In the genomic region with DNA sequence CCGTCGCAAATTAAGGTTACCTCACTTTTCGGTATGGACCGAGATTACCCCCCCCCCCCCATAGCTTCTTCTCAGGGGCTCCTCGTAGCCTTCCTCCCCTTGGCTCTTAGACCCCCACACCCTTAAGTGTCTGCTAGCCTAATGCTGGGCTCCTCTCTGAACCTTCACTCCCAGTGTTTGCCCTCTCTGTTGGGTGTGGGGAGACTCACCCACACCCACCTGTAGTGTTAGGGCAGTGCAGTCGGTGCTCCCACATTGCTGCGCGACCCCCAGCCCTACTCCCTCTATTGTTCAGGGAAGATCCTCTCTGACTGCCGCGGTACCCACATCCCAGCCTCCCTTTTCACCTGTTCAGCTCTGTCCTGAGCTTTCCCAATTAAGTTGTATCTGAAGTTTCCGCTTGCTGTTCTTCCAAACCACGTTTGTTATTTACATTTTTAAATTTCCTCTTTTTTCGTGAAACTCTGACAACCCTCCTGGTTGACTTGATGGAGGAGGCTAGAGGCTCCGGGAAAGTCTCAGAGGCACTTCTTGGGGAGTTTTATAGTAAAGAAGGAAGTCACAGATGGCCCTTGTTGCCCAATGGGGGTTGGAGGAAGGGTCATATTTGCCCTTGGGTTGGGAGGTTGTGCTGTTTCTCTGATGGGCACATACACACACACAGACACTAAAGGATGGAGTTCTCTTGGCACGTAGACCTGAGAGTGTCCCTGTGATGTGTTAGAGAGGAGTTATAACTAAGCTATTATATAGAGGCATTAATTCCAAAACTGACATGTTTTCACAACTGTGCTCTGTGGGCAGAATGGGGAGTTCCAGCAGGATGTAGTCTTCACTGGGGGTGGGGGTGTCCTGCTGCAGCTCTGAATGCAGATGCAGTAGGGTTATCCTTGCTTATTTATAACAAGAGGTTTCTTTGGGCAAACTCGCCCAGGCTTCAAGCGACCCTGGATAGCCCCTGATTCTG, we compare ENCODE assay signal across 8 mouse cellular contexts. TPM values are rescaled to one million over a fixed set of nuclear protein-coding genes. Genes with fewer than 3 reads are reported as not detected.
DNase-seq lines count a peak whose midpoint lies in the region; ATAC-seq lines count a peak whose summit lies in the region.

No protein-coding gene starts in this region.

- no peaks in the 10 kb centered on the region for H3K36me3 ChIP-seq in kidney, embryonic 14.5 days (ENCODE audit: control insufficient read depth, insufficient read depth, low read length)
- no peaks in the 10 kb centered on the region for H3K36me3 ChIP-seq in hindbrain, embryonic 10.5 days
- H3K36me3 ChIP-seq in megakaryocyte, embryonic 14.5 days (replicated peaks; ENCODE audit: low read length) = no peaks in the 10 kb centered on the region

- ATAC-seq in kidney, embryonic 14.5 days (ENCODE audit: low FRiP score, low TSS enrichment) = peak; percentile 29; the same call in 1 of the 2 replicates
- ATAC-seq in frontal cortex, adult (ENCODE audit: low TSS enrichment) = no peak

- H3K9me3 ChIP-seq in kidney, embryonic 14.5 days (ENCODE audit: control insufficient read depth, low read length) = no peaks in the 10 kb centered on the region
- no peaks in the 10 kb centered on the region for H3K9me3 ChIP-seq in hindbrain, embryonic 10.5 days
- H3K9me3 ChIP-seq in megakaryocyte, embryonic 14.5 days = no peaks in the 10 kb centered on the region

- H3K27ac ChIP-seq in kidney, embryonic 14.5 days (ENCODE audit: low read depth, low read length) = no peak overlapping the region; the same call in 1 of the 2 replicates
- peak overlapping the region; percentile 93 for H3K27ac ChIP-seq in hindbrain, embryonic 10.5 days

- peak overlapping the region; percentile 86 for H3K4me3 ChIP-seq in kidney, embryonic 14.5 days (ENCODE audit: low read length)
- H3K4me3 ChIP-seq in hindbrain, embryonic 10.5 days = peak overlapping the region; percentile 84
- peak overlapping the region; percentile 96 for H3K4me3 ChIP-seq in megakaryocyte, embryonic 14.5 days (replicated peaks)

- H3K27me3 ChIP-seq in kidney, embryonic 14.5 days (ENCODE audit: control insufficient read depth, insufficient read depth, low read length) = no peaks in the 10 kb centered on the region
- H3K27me3 ChIP-seq in hindbrain, embryonic 10.5 days (ENCODE audit: insufficient read depth, poor library complexity, severe bottlenecking) = no peaks in the 10 kb centered on the region
- peaks cover 2% of the 10 kb centered on the region for H3K27me3 ChIP-seq in megakaryocyte, embryonic 14.5 days (replicated peaks)

- 16% methylated on average over 17 of the region's 17 CpGs for WGBS in kidney, embryonic 14.5 days
- 20% methylated on average over 17 of the region's 17 CpGs for WGBS in hindbrain, embryonic 10.5 days

- peak overlapping the region; percentile 75 for H3K4me2 ChIP-seq in kidney, embryonic 14.5 days (replicated peaks; ENCODE audit: low read depth, low read length)

- intact Hi-C loops in left cerebral cortex, postnatal 36 days (cut with DNase I) = loop anchor here (5.0 kb wide), 1 partner anchor 36 kb away; no protein-coding TSS in a partner anchor

- H3K9ac ChIP-seq in kidney, embryonic 14.5 days (ENCODE audit: low read depth, low read length) = peak overlapping the region; percentile 91

- DNase-seq in kidney, postnatal 36 days = no peak
- DNase-seq in MEL-GATA-1-ER (ENCODE audit: extremely low read depth, low read depth) = peak; percentile 18
- DNase-seq in hindbrain, embryonic 10.5 days (ENCODE audit: low spot score) = no peak
- no peak for DNase-seq in left cerebral cortex, adult 11 months (ENCODE audit: low spot score)
- DNase-seq in left cerebral cortex, postnatal 36 days (ENCODE audit: low spot score in 2 of 2) = no peak

- peaks cover 17% of the 10 kb centered on the region for H3K4me1 ChIP-seq in kidney, embryonic 14.5 days (ENCODE audit: control insufficient read depth, insufficient read depth, low read length)
- H3K4me1 ChIP-seq in hindbrain, embryonic 10.5 days (replicated peaks) = peaks cover 31% of the 10 kb centered on the region
- H3K4me1 ChIP-seq in megakaryocyte, embryonic 14.5 days = peaks cover 49% of the 10 kb centered on the region

RNA-seq across cellular contexts. Expression of a gene that starts 1.1 kb away (rescaled TPM):
- 26.8 and 29.5 TPM in 2 replicates for polyA plus RNA-seq in kidney, embryonic 14.5 days (2014; fragmentation: Nextera tagmentation; extraction: Ambion mirVana)
- 22.4 and 26.3 TPM in 2 replicates for polyA plus RNA-seq in hindbrain, embryonic 10.5 days (2016; fragmentation: Nextera tagmentation; extraction: Ambion mirVana)
- polyA plus RNA-seq in megakaryocyte, embryonic 14.5 days (2012; ENCODE audit: insufficient read depth, low replicate concordance) = 21.4 and 29.3 TPM in 2 replicates
- 10 to 100 TPM; 23.4 to 24.2 TPM for total RNA-seq in left cerebral cortex, postnatal 36 days (2021)

RNA-seq across cellular contexts. Expression of a gene that starts 52.5 kb away (rescaled TPM):
- polyA plus RNA-seq in kidney, embryonic 14.5 days (2014; fragmentation: Nextera tagmentation; extraction: Ambion mirVana) = 2.7 TPM in 2 replicates
- 0.29 and 0.39 TPM in 2 replicates for polyA plus RNA-seq in hindbrain, embryonic 10.5 days (2016; fragmentation: Nextera tagmentation; extraction: Ambion mirVana)
- 4.1 TPM in 1 of 2 replicates, not detected in the other for polyA plus RNA-seq in megakaryocyte, embryonic 14.5 days (2012; ENCODE audit: insufficient read depth, low replicate concordance)
- 1 to 10 TPM; 3.0 to 4.5 TPM for total RNA-seq in left cerebral cortex, postnatal 36 days (2021)

RNA-seq across cellular contexts. Expression of a gene that starts 59.8 kb away (rescaled TPM):
- polyA plus RNA-seq in kidney, embryonic 14.5 days (2014; fragmentation: Nextera tagmentation; extraction: Ambion mirVana) = 0.12 and 0.26 TPM in 2 replicates
- polyA plus RNA-seq in hindbrain, embryonic 10.5 days (2016; fragmentation: Nextera tagmentation; extraction: Ambion mirVana) = not detected in 2 replicates
- 0.04 TPM in 1 of 2 replicates, not detected in the other for polyA plus RNA-seq in megakaryocyte, embryonic 14.5 days (2012; ENCODE audit: insufficient read depth, low replicate concordance)
- total RNA-seq in left cerebral cortex, postnatal 36 days (2021) = not detected
